Mouse (Mus musculus): Measurements from ENCODE around the gene Zfp688. TPM values are rescaled to one million over a fixed set of nuclear protein-coding genes. Genes with fewer than 3 reads are reported as not detected.
"Not testable (repeated sequence)": the region's sequence is repeated elsewhere in the genome, so short reads cannot be mapped to it uniquely, and the experiment has no call there.

Gene Zfp688
- polyA plus RNA-seq, 1 experiment from 2014 or later: 24.9 TPM

GRCm38 (mm10) chr7:127458371-127459122 lies 36.7 kb upstream of the Zfp688 start:
- not testable (repeated sequence) for H3K9me3 ChIP-seq (ENCODE audit: control insufficient read depth, low read length); H3K27ac ChIP-seq (ENCODE audit: low read length); ATAC-seq (ENCODE audit: low read depth); H3K4me2 ChIP-seq (ENCODE audit: low read depth, low read length); H3K4me3 ChIP-seq (ENCODE audit: low read length); H3K9ac ChIP-seq (ENCODE audit: low read length); H3K27me3 ChIP-seq (ENCODE audit: control insufficient read depth, insufficient read depth, low read depth, low read length); H3K4me1 ChIP-seq (replicated peaks; ENCODE audit: control insufficient read depth, insufficient read depth, low read length)
- WGBS: 80% methylated on average over 3 of the region's 3 CpGs
- H3K36me3 ChIP-seq (ENCODE audit: control insufficient read depth, insufficient read depth, low read length): peaks cover 28% of the 10 kb centered on the region

- Histone ChIP-seq H3K36me3 (ENCODE audit: control insufficient read depth, insufficient read depth, low read length) (peaks cover 24% of the 10 kb centered on the region), H3K9ac (ENCODE audit: low read length) (no peak overlapping the region), H3K27ac (ENCODE audit: low read length) (no peak overlapping the region), H3K27me3 (ENCODE audit: control insufficient read depth, insufficient read depth, low read depth, low read length) (no peaks in the 10 kb centered on the region), H3K9me3 (ENCODE audit: control insufficient read depth, low read length) (peaks cover 7% of the 10 kb centered on the region), H3K4me3 (ENCODE audit: low read length) (no peak overlapping the region), H3K4me2 (ENCODE audit: low read depth, low read length) (no peak overlapping the region), H3K4me1 (replicated peaks; ENCODE audit: control insufficient read depth, insufficient read depth, low read length) (peaks cover 7% of the 10 kb centered on the region)
- 88% methylated on average over 7 of the region's 7 CpGs for WGBS
- ATAC-seq (ENCODE audit: low read depth): no peak
Observed at GRCm38 (mm10) chr7:127454905-127455304, 33.0 kb upstream of the Zfp688 start.

- Histone ChIP-seq H3K4me1 (replicated peaks; ENCODE audit: control insufficient read depth, insufficient read depth, low read length) (peaks cover 15% of the 10 kb centered on the region), H3K9ac (ENCODE audit: low read length) (no peak overlapping the region), H3K4me2 (ENCODE audit: low read depth, low read length) (no peak overlapping the region), H3K27me3 (ENCODE audit: control insufficient read depth, insufficient read depth, low read depth, low read length) (no peaks in the 10 kb centered on the region), H3K27ac (ENCODE audit: low read length) (no peak overlapping the region), H3K9me3 (ENCODE audit: control insufficient read depth, low read length) (peaks cover 7% of the 10 kb centered on the region), H3K36me3 (ENCODE audit: control insufficient read depth, insufficient read depth, low read length) (peaks cover 24% of the 10 kb centered on the region), H3K4me3 (ENCODE audit: low read length) (no peak overlapping the region)
- 92% methylated on average over 2 of the region's 2 CpGs for WGBS
- ATAC-seq (ENCODE audit: low read depth): no peak
Observed at GRCm38 (mm10) chr7:127453056-127453455, 31.2 kb upstream of the Zfp688 start.

- Histone ChIP-seq H3K36me3 (ENCODE audit: control insufficient read depth, insufficient read depth, low read length) (peaks cover 5% of the 10 kb centered on the region; the same call in 1 of the 2 replicates), H3K27ac (ENCODE audit: low read length) (no peak overlapping the region), H3K4me3 (ENCODE audit: low read length) (peak overlapping the region; percentile 78), H3K9me3 (ENCODE audit: control insufficient read depth, low read length) (no peaks in the 10 kb centered on the region), H3K27me3 (ENCODE audit: control insufficient read depth, insufficient read depth, low read depth, low read length) (no peaks in the 10 kb centered on the region), H3K9ac (ENCODE audit: low read length) (peak overlapping the region; percentile 66), H3K4me1 (replicated peaks; ENCODE audit: control insufficient read depth, insufficient read depth, low read length) (peaks cover 20% of the 10 kb centered on the region), H3K4me2 (ENCODE audit: low read depth, low read length) (peak overlapping the region; percentile 89)
- ATAC-seq (ENCODE audit: low read depth): no peak
- WGBS: 78% methylated on average over 7 of the region's 7 CpGs
Observed at GRCm38 (mm10) chr7:127449966-127450365, 28.1 kb upstream of the Zfp688 start.

GRCm38 (mm10) chr7:127448521-127449300 lies 26.8 kb upstream of the Zfp688 start, which contains the start of gene Zfp689:
TSS of gene Zfp689 (minus strand) at chr7:127449158.
- H3K27me3 ChIP-seq (ENCODE audit: control insufficient read depth, insufficient read depth, low read depth, low read length): no peaks in the 10 kb centered on the region
- WGBS: under 1% methylated on average over 54 of the region's 54 CpGs
- no peaks in the 10 kb centered on the region for H3K9me3 ChIP-seq (ENCODE audit: control insufficient read depth, low read length)
- H3K9ac ChIP-seq (ENCODE audit: low read length): peak within 1 kb of the TSS; percentile 81
- peaks cover 13% of the 10 kb centered on the region for H3K36me3 ChIP-seq (ENCODE audit: control insufficient read depth, insufficient read depth, low read length)
- H3K4me1 ChIP-seq (replicated peaks; ENCODE audit: control insufficient read depth, insufficient read depth, low read length): peaks cover 20% of the 10 kb centered on the region
- peak; percentile 93 for ATAC-seq (ENCODE audit: low read depth)
- peak within 1 kb of the TSS; percentile 78 for H3K4me3 ChIP-seq (ENCODE audit: low read length)
- H3K27ac ChIP-seq (ENCODE audit: low read length): peak within 1 kb of the TSS; percentile 86
- peak within 1 kb of the TSS; percentile 89 for H3K4me2 ChIP-seq (ENCODE audit: low read depth, low read length)

- H3K9ac ChIP-seq (ENCODE audit: low read length): no peak overlapping the region
- no peak for ATAC-seq (ENCODE audit: low read depth)
- H3K36me3 ChIP-seq (ENCODE audit: control insufficient read depth, insufficient read depth, low read length): peaks cover 14% of the 10 kb centered on the region
- H3K27me3 ChIP-seq (ENCODE audit: control insufficient read depth, insufficient read depth, low read depth, low read length): no peaks in the 10 kb centered on the region
- H3K9me3 ChIP-seq (ENCODE audit: control insufficient read depth, low read length): no peaks in the 10 kb centered on the region
- H3K4me1 ChIP-seq (replicated peaks; ENCODE audit: control insufficient read depth, insufficient read depth, low read length): peaks cover 7% of the 10 kb centered on the region; the same call in 1 of the 2 replicates
- WGBS: 85% methylated on average over 20 of the region's 20 CpGs
- no peak overlapping the region for H3K4me3 ChIP-seq (ENCODE audit: low read length)
- H3K4me2 ChIP-seq (ENCODE audit: low read depth, low read length): no peak overlapping the region
- H3K27ac ChIP-seq (ENCODE audit: low read length): no peak overlapping the region
Observed at GRCm38 (mm10) chr7:127443976-127444375, 22.1 kb upstream of the Zfp688 start.

GRCm38 (mm10) chr7:127437724-127438123 lies 15.9 kb upstream of the Zfp688 start:
- 79% methylated on average over 3 of the region's 3 CpGs for WGBS
- H3K9me3 ChIP-seq (ENCODE audit: control insufficient read depth, low read length): peaks cover 6% of the 10 kb centered on the region
- no peak overlapping the region for H3K27ac ChIP-seq (ENCODE audit: low read length)
- no peak overlapping the region for H3K4me3 ChIP-seq (ENCODE audit: low read length)
- no peak overlapping the region for H3K4me2 ChIP-seq (ENCODE audit: low read depth, low read length)
- H3K9ac ChIP-seq (ENCODE audit: low read length): no peak overlapping the region
- H3K36me3 ChIP-seq (ENCODE audit: control insufficient read depth, insufficient read depth, low read length): no peaks in the 10 kb centered on the region
- no peaks in the 10 kb centered on the region for H3K4me1 ChIP-seq (replicated peaks; ENCODE audit: control insufficient read depth, insufficient read depth, low read length)
- H3K27me3 ChIP-seq (ENCODE audit: control insufficient read depth, insufficient read depth, low read depth, low read length): no peaks in the 10 kb centered on the region
- ATAC-seq (ENCODE audit: low read depth): no peak

- 89% methylated on average over 4 of the region's 4 CpGs for WGBS
- H3K4me1 ChIP-seq (replicated peaks; ENCODE audit: control insufficient read depth, insufficient read depth, low read length): no peaks in the 10 kb centered on the region
- H3K36me3 ChIP-seq (ENCODE audit: control insufficient read depth, insufficient read depth, low read length): no peaks in the 10 kb centered on the region
- no peak overlapping the region for H3K4me2 ChIP-seq (ENCODE audit: low read depth, low read length)
- no peak for ATAC-seq (ENCODE audit: low read depth)
- H3K9me3 ChIP-seq (ENCODE audit: control insufficient read depth, low read length): peaks cover 6% of the 10 kb centered on the region
- no peaks in the 10 kb centered on the region for H3K27me3 ChIP-seq (ENCODE audit: control insufficient read depth, insufficient read depth, low read depth, low read length)
- no peak overlapping the region for H3K4me3 ChIP-seq (ENCODE audit: low read length)
- H3K27ac ChIP-seq (ENCODE audit: low read length): no peak overlapping the region
- no peak overlapping the region for H3K9ac ChIP-seq (ENCODE audit: low read length)
Observed at GRCm38 (mm10) chr7:127435206-127435605, 13.3 kb upstream of the Zfp688 start.

- Histone ChIP-seq H3K27me3 (ENCODE audit: control insufficient read depth, insufficient read depth, low read depth, low read length) (peaks cover 6% of the 10 kb centered on the region; the same call in 1 of the 2 replicates), H3K9ac (ENCODE audit: low read length) (no peak overlapping the region), H3K4me2 (ENCODE audit: low read depth, low read length) (no peak overlapping the region), H3K36me3 (ENCODE audit: control insufficient read depth, insufficient read depth, low read length) (no peaks in the 10 kb centered on the region), H3K9me3 (ENCODE audit: control insufficient read depth, low read length) (no peaks in the 10 kb centered on the region), H3K27ac (ENCODE audit: low read length) (no peak overlapping the region), H3K4me3 (ENCODE audit: low read length) (no peak overlapping the region), H3K4me1 (replicated peaks; ENCODE audit: control insufficient read depth, insufficient read depth, low read length) (peaks cover 4% of the 10 kb centered on the region)
- WGBS: 56% methylated on average over 3 of the region's 3 CpGs
- ATAC-seq (ENCODE audit: low read depth): no peak
Observed at GRCm38 (mm10) chr7:127426354-127426753, 4.5 kb upstream of the Zfp688 start.

Measured in lung, embryonic 16.5 days (tissue).